Mouse (Mus musculus) cortical plate, adult 2 months (tissue): ENCODE data around the gene Ears2.

Experiments
- CTCF ChIP-seq: fragments of 200-500 bp; IDR thresholded peaks from 2 replicates; pipeline ENCODE4 v1.5.1; 2011; ENCODE audit warnings: mild to moderate bottlenecking, control low read depth, low read length; ENCODE audit not compliant: insufficient read depth; ENCODE audit errors: extremely low read depth
- POLR2A ChIP-seq: fragments of 200-500 bp; IDR thresholded peaks from 2 replicates; pipeline ENCODE4 v1.6.1; 2011; ENCODE audit warnings: mild to moderate bottlenecking, low read length, control low read depth; ENCODE audit not compliant: insufficient read depth; ENCODE audit errors: extremely low read depth

- TF ChIP-seq POLR2A (peak; percentile 29; the same call in 1 of the 2 replicates), CTCF (no peak)
These were observed at the start of gene Ears2, which contains the start of gene Ubfd1 for GRCm38 (mm10) chr7:122066945-122067516.
